Mouse (Mus musculus) brain, embryonic 14.5 days (tissue): ENCODE measurements around the gene Slc30a5. TPM values are rescaled to one million over a fixed set of nuclear protein-coding genes. Genes with fewer than 3 reads are reported as not detected.

Experiments used
- DNase-seq: peaks from one replicate; pipeline ENCODE4 v3.0.0-alpha.2; 2011; ENCODE audit warnings: low read depth
- CTCF ChIP-seq: fragments of 200-500 bp; IDR thresholded peaks from 2 replicates; pipeline ENCODE4 v1.5.1; 2012; ENCODE audit warnings: inconsistent platforms, mild to moderate bottlenecking, moderate library complexity, borderline replicate concordance; ENCODE audit not compliant: insufficient read depth, insufficient read length; ENCODE audit errors: extremely low read depth
- POLR2A ChIP-seq: fragments of 200-500 bp; IDR thresholded peaks from 2 replicates; pipeline ENCODE4 v1.6.1; 2012; ENCODE audit warnings: mild to moderate bottlenecking, inconsistent platforms, borderline replicate concordance; ENCODE audit not compliant: poor library complexity, insufficient read depth, insufficient read length, severe bottlenecking; ENCODE audit errors: extremely low read depth
- polyA plus RNA-seq: library from polyadenylated mRNA; depleted of rRNA; stranded (reverse); fragments of >200 nt; gene quantifications from 2 replicates; pipeline ENCODE4 v1.2.3, GENCODE M21; 2012; rRNA removed

Slc30a5 gene
- polyA plus RNA-seq = 36.7 and 39.1 TPM in 2 replicates

DNA sequence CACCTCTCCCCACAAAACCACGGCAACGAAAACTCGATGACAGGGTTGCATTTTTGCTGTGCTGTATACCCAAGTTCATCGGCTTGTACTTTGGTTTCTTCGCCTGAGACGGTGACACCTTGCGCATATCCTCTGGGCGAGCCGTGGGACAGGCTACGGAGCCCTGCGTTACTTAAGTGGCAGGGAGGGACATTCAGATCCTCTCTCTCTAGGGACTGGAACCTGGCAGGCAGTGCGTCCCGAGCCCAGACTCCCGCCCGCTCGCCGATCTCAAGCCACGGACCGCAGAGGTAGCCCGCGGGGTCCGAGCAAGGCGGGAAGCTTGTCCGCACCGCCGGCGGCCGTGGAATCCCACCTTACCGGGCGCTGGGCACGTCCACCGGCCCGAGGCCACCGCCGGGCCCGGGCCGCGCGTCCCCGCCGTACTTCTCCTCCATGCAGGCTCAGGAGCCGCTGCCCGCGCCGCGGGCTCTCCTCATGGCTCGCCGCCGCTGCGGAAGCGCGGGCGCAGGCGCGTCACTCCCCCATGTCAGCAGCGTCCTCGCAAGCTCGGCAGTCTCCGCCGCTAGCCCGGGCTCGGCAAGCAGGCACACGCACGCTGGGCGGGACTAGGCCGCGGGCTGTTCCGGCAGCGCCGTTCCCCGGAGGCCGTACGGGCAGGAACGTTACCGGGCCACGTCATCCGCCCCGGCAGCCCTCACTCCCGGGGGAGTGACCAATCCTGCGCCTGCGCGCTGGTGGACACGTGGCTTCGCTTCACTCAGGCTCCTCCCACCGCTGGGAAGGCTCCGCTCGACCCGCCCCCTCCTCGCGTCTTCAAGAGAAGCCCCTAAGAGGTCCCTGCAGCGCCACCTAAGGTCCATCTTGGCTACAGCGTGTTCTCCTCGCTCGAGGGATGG lies at the start of gene Slc30a5:
Gene Slc30a5, minus strand, starts transcription at position 687 of the 899 bp plus-strand sequence.
- DNase-seq = peak; percentile 100
- TF ChIP-seq CTCF (peak; percentile 83), POLR2A (peak; percentile 91)

DNA sequence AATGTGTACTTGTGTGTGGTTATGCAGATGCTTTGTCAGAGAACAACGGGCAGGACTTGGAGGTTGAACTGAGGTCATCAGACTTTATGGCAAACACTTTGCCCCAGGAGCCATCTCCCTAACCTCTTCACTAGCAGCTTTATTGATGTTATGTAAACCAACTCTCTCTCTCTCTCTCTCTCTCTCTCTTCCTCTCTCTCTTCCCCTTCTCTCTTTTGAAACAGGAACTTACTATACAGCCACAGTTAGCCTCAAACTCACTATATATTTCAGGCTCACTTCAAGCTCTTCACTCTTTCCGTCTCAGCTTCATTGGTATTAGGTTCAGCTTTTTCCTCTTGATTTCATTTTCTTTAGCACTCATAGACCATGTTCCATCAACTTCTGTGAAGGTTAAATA lies 48.7 kb upstream of the Slc30a5 start:
- DNase-seq = no peak

DNA sequence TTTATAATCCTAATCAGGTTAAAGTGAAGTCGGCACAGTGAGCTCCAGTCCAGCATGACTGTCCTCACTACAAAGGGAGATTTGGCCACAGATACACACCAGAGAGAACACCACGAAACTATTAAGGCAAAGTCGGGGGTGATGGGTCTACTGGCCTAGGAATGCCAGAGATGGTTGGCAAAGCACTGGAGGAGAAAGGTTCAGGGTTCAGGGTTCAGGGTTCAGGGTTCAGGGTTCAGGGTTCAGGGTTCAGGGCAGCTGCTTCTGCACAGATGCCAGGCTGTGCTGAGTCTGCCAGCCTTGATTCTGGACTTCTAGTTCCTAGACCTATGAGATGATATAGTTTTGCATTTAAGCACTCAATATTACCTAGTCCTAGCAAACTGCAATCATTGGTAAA lies 46.6 kb upstream of the Slc30a5 start:
- no peak for DNase-seq

More for the DNA sequence above, 48.7 kb upstream of the Slc30a5 start:
- TF ChIP-seq CTCF (no peak), POLR2A (no peak)

DNA sequence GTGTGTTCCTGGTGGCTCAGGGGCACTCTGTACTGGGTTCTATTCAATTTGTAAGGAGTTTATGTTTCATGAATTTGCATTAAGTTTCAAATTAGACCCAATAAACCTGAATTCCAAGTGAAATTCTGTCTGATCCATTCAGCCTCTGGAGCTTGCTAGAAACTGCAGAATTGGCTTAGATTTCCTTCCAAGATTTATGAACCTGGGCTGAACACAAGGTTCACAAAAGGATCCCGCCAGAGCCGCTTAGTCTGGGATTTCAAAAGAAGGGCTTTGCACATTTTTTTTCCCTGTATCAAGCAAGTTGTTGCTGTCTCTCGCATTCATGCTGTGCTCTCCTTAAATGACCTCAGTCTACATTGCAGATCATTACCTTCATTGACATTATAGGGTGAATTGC lies 46.1 kb upstream of the Slc30a5 start:
- TF ChIP-seq CTCF = no peak
- no peak for TF ChIP-seq POLR2A
- DNase-seq = peak; percentile 26

More for the DNA sequence above, 46.6 kb upstream of the Slc30a5 start:
- no peak for TF ChIP-seq POLR2A
- no peak for TF ChIP-seq CTCF

DNA sequence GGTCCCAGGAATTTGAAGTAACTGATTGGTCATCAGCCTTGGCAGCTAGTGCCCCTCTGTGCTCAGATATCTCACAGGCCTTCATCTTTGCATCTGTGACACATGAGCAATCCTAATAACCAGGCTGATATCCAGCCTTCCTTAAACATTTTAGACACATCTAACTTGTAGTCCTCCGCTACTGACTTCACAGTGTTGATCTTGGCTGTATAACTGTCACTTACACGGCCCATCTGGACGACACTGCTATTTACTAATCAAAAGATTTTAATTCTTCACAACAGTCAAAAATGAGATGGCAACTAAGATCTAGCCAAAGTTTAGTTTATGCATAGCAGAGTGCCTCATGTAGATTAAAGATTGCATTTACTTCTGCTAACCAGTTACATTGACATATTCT lies 45.0 kb upstream of the Slc30a5 start:
- no peak for TF ChIP-seq CTCF
- no peak for TF ChIP-seq POLR2A
- no peak for DNase-seq

DNA sequence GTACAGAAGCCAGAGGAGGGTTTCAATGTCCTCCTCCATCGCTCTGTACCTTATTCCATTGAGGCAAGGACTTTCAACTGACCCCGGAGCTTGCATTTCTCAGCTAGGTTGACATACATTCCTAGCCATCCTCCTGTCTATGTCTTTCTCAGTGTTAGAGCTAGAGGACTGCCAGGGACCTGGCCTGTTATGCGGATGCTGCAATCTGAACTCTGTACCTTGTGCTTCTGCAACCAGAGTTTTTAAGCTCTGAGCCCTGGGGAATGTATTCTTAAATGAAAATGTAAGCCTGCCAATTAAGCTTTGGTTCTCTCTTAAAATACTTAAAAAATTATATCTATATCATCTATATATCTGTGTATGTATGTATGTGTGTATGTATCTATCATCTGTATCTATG lies 44.5 kb upstream of the Slc30a5 start:
- DNase-seq = no peak
- TF ChIP-seq CTCF = no peak
- TF ChIP-seq POLR2A = no peak

DNA sequence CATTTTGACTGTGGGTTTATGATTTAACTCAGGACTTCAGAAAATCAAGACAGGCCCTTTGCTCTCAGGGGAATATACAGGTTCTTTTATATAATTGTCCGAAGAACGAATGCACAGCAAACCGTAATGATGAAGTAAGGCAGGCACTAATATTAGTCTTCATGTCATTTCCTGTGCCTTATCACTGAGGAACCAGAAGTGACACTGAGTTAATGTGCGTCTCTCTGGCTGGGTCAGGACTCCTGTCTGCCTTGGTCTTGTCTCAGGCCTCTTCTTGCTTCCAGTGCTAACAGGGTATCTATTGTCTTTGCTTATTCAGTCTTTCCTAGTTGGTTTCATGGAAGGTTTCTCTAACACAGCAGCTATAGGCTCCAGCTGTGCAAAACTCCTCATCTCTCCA lies 41.9 kb upstream of the Slc30a5 start:
- no peak for DNase-seq

DNA sequence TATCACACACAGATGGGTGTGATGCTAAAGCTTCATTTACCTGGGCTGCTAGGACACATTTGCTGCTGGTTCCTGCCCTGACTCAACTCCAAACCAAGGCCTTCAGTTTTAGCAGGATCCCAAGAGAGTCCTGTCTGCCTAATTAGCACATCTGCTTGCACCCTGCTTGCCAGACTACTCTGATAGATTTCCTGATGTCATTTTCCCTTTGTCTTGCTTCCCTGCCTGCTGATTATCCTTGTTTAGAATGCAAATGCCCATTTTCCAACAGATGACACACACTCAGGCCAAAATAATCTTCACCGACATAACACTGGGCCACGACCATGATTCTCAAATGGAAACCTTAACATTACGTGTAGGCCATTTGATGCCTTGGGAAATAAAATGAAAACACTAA lies 41.4 kb upstream of the Slc30a5 start:
- TF ChIP-seq POLR2A (no peak), CTCF (no peak)
- peak; percentile 85 for DNase-seq

More for the DNA sequence above, 41.9 kb upstream of the Slc30a5 start:
- TF ChIP-seq CTCF = no peak
- TF ChIP-seq POLR2A = no peak

DNA sequence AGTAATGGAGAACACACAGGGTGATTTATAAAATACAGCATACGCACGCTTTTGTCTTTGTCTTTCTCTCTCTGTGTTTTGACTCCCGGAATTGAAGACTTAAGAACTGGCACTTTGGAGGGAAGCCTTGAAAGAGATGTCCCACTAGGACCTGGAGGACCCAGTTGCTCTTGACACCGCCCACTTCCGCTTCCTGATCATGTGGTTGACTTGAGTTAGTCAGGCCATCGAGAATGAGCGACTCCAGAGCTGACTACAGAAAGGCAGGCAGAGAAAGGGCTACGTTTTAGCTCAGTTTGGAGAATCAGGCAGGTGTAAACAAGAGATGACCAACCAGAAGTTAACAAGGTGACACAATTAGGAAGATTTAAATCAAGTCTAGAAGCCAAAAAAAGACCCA lies 40.3 kb upstream of the Slc30a5 start:
- DNase-seq = no peak
- no peak for TF ChIP-seq POLR2A
- no peak for TF ChIP-seq CTCF

DNA sequence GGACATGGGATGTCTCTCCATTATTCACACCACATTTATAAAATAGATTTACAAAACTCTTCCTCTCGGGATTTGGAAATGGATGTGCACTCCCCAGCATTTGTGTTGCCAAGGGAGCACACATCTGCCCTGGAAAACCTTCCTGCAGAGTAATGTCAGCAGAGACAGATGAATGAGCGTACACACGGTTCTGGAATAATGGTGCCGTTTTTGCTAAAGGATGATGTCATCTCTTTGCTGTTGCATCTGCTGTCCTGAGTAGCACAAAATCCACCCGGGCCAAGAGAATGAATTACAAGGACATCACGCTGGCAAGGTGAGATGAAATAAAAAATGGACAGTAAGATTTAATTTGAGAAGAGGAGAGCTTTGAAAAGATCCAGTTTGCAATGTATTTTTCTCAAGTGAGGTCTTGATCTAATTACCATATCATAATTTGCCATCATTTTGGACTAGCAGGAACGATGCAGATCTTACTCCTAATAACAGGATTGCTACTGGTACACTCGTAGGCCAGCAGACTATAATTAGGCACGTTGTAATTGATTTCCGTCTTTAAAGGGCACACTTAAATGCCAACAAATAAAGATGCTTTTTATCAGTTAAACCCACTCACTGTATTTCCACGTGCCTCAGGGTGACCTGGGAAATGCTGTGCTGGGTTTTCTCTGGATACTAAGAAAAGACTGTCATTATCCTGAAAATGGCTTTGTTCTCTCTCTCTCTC lies 38.4 kb upstream of the Slc30a5 start:
- DNase-seq = peak; percentile 73
- TF ChIP-seq POLR2A (no peak), CTCF (no peak)

DNA sequence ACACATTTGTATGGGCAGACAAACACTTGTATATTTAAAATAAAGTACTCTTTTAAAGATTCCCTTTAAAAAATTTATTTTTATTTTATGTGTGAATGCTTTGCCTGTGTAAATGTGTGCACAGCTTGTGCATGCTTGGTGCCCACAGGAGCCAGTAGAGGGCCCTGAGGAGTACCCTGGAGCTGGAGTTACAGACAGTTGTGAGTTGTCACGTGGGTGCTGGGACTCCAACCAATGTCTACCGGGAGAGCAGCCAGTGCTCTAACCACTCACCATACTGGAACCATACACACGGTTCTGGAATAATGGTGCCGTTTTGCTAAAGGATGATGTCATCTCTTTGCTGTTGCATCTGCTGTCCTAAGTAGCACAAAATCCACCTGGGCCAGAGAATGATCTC lies 36.6 kb upstream of the Slc30a5 start:
- no peak for TF ChIP-seq CTCF
- TF ChIP-seq POLR2A = no peak
- no peak for DNase-seq
